Mouse (Mus musculus): ENCODE data around the gene Natd1. TPM values are rescaled to one million over a fixed set of nuclear protein-coding genes. Genes with fewer than 3 reads are reported as not detected.

The Natd1 gene
- polyA plus RNA-seq (2012; rRNA removed): 7.1 and 13.2 TPM in 2 replicates

GRCm38 (mm10) chr11:60914491-60914890 lies at the start of gene Natd1:
Natd1 (minus strand) TSS chr11:60914750.
- no peaks in the 10 kb centered on the region for H3K36me3 ChIP-seq (ENCODE audit: control insufficient read depth, insufficient read depth, low read length)
- H3K4me1 ChIP-seq (ENCODE audit: control insufficient read depth, insufficient read depth, insufficient read length, low read length): peaks cover 11% of the 10 kb centered on the region
- TF ChIP-seq CTCF (IDR thresholded peaks at IDR 0.05; ENCODE audit: extremely low read depth, insufficient read length, insufficient replicate concordance, low read depth, low read length): no peak
- TF ChIP-seq POLR2A (IDR thresholded peaks at IDR 0.05; ENCODE audit: low read depth, low read length): no peak
- no peaks in the 10 kb centered on the region for H3K27me3 ChIP-seq (ENCODE audit: control insufficient read depth, insufficient read depth, low read length)
- H3K27ac ChIP-seq (ENCODE audit: insufficient read depth, low read depth, low read length): peak within 1 kb of the TSS; percentile 40
- WGBS: 16% methylated on average over 7 of the region's 7 CpGs
- H3K4me3 ChIP-seq (ENCODE audit: low read depth, low read length): peak within 1 kb of the TSS; percentile 81

GRCm38 (mm10) chr11:60962709-60963108 lies 48.2 kb upstream of the Natd1 start:
- Histone ChIP-seq H3K27me3 (ENCODE audit: control insufficient read depth, insufficient read depth, low read length) (no peaks in the 10 kb centered on the region), H3K27ac (ENCODE audit: insufficient read depth, low read depth, low read length) (no peak overlapping the region), H3K36me3 (ENCODE audit: control insufficient read depth, insufficient read depth, low read length) (no peaks in the 10 kb centered on the region), H3K4me1 (ENCODE audit: control insufficient read depth, insufficient read depth, insufficient read length, low read length) (no peaks in the 10 kb centered on the region), H3K4me3 (ENCODE audit: low read depth, low read length) (no peak overlapping the region)
- WGBS: 86% methylated on average over 5 of the region's 5 CpGs
- TF ChIP-seq POLR2A (IDR thresholded peaks at IDR 0.05; ENCODE audit: low read depth, low read length): no peak
- no peak for TF ChIP-seq CTCF (IDR thresholded peaks at IDR 0.05; ENCODE audit: extremely low read depth, insufficient read length, insufficient replicate concordance, low read depth, low read length)

GRCm38 (mm10) chr11:60961176-60961575 lies 46.6 kb upstream of the Natd1 start:
- no peak for TF ChIP-seq POLR2A (IDR thresholded peaks at IDR 0.05; ENCODE audit: low read depth, low read length)
- TF ChIP-seq CTCF (IDR thresholded peaks at IDR 0.05; ENCODE audit: extremely low read depth, insufficient read length, insufficient replicate concordance, low read depth, low read length): no peak
- Histone ChIP-seq H3K36me3 (ENCODE audit: control insufficient read depth, insufficient read depth, low read length) (no peaks in the 10 kb centered on the region), H3K27me3 (ENCODE audit: control insufficient read depth, insufficient read depth, low read length) (no peaks in the 10 kb centered on the region), H3K4me3 (ENCODE audit: low read depth, low read length) (no peak overlapping the region), H3K27ac (ENCODE audit: insufficient read depth, low read depth, low read length) (no peak overlapping the region), H3K4me1 (ENCODE audit: control insufficient read depth, insufficient read depth, insufficient read length, low read length) (no peaks in the 10 kb centered on the region)
- 56% methylated on average over 1 of the region's 1 CpGs for WGBS

- no peaks in the 10 kb centered on the region for H3K27me3 ChIP-seq (ENCODE audit: control insufficient read depth, insufficient read depth, low read length)
Observed at GRCm38 (mm10) chr11:60958948-60959347, 44.4 kb upstream of the Natd1 start.

GRCm38 (mm10) chr11:60955621-60956383 lies 41.3 kb upstream of the Natd1 start:
- TF ChIP-seq CTCF (IDR thresholded peaks at IDR 0.05; ENCODE audit: extremely low read depth, insufficient read length, insufficient replicate concordance, low read depth, low read length) (no peak), POLR2A (IDR thresholded peaks at IDR 0.05; ENCODE audit: low read depth, low read length) (no peak)
- no peak overlapping the region for H3K4me3 ChIP-seq (ENCODE audit: low read depth, low read length)
- no peak overlapping the region for H3K27ac ChIP-seq (ENCODE audit: insufficient read depth, low read depth, low read length)
- 85% methylated on average over 9 of the region's 9 CpGs for WGBS
- H3K27me3 ChIP-seq (ENCODE audit: control insufficient read depth, insufficient read depth, low read length): no peaks in the 10 kb centered on the region
- H3K4me1 ChIP-seq (ENCODE audit: control insufficient read depth, insufficient read depth, insufficient read length, low read length): no peaks in the 10 kb centered on the region
- peaks cover 15% of the 10 kb centered on the region for H3K36me3 ChIP-seq (ENCODE audit: control insufficient read depth, insufficient read depth, low read length)

More at GRCm38 (mm10) chr11:60958948-60959347, 44.4 kb upstream of the Natd1 start:
- Histone ChIP-seq H3K4me3 (ENCODE audit: low read depth, low read length) (no peak overlapping the region), H3K4me1 (ENCODE audit: control insufficient read depth, insufficient read depth, insufficient read length, low read length) (no peaks in the 10 kb centered on the region), H3K27ac (ENCODE audit: insufficient read depth, low read depth, low read length) (no peak overlapping the region), H3K36me3 (ENCODE audit: control insufficient read depth, insufficient read depth, low read length) (no peaks in the 10 kb centered on the region)
- 87% methylated on average over 4 of the region's 4 CpGs for WGBS
- TF ChIP-seq CTCF (IDR thresholded peaks at IDR 0.05; ENCODE audit: extremely low read depth, insufficient read length, insufficient replicate concordance, low read depth, low read length) (no peak), POLR2A (IDR thresholded peaks at IDR 0.05; ENCODE audit: low read depth, low read length) (no peak)

- WGBS: 79% methylated on average over 10 of the region's 10 CpGs
- Histone ChIP-seq H3K4me1 (ENCODE audit: control insufficient read depth, insufficient read depth, insufficient read length, low read length) (no peaks in the 10 kb centered on the region), H3K36me3 (ENCODE audit: control insufficient read depth, insufficient read depth, low read length) (peaks cover 22% of the 10 kb centered on the region), H3K4me3 (ENCODE audit: low read depth, low read length) (no peak overlapping the region), H3K27ac (ENCODE audit: insufficient read depth, low read depth, low read length) (no peak overlapping the region), H3K27me3 (ENCODE audit: control insufficient read depth, insufficient read depth, low read length) (no peaks in the 10 kb centered on the region)
- no peak for TF ChIP-seq CTCF (IDR thresholded peaks at IDR 0.05; ENCODE audit: extremely low read depth, insufficient read length, insufficient replicate concordance, low read depth, low read length)
- TF ChIP-seq POLR2A (IDR thresholded peaks at IDR 0.05; ENCODE audit: low read depth, low read length): no peak
Observed at GRCm38 (mm10) chr11:60954255-60955104, 39.9 kb upstream of the Natd1 start.

- Histone ChIP-seq H3K36me3 (ENCODE audit: control insufficient read depth, insufficient read depth, low read length) (peaks cover 24% of the 10 kb centered on the region), H3K4me3 (ENCODE audit: low read depth, low read length) (no peak overlapping the region), H3K27ac (ENCODE audit: insufficient read depth, low read depth, low read length) (no peak overlapping the region), H3K27me3 (ENCODE audit: control insufficient read depth, insufficient read depth, low read length) (no peaks in the 10 kb centered on the region), H3K4me1 (ENCODE audit: control insufficient read depth, insufficient read depth, insufficient read length, low read length) (no peaks in the 10 kb centered on the region)
- TF ChIP-seq POLR2A (IDR thresholded peaks at IDR 0.05; ENCODE audit: low read depth, low read length) (no peak), CTCF (IDR thresholded peaks at IDR 0.05; ENCODE audit: extremely low read depth, insufficient read length, insufficient replicate concordance, low read depth, low read length) (peak; percentile 83)
- 8% methylated on average over 15 of the region's 15 CpGs for WGBS
Observed at GRCm38 (mm10) chr11:60953803-60954202, 39.3 kb upstream of the Natd1 start.

Data from small intestine, adult 2 months (tissue).